Mouse (Mus musculus): ENCODE results near the gene Asb6. TPM values are rescaled to one million over a fixed set of nuclear protein-coding genes. Genes with fewer than 3 reads are reported as not detected.

The Asb6 gene
- polyA plus RNA-seq, 1 experiment from 2014 or later: 59.4 TPM

GRCm38 (mm10) chr2:30827749-30828475 is 2.2 kb downstream of the Asb6 start:
- Histone ChIP-seq H3K27me3 (ENCODE audit: low read depth, poor library complexity, severe bottlenecking) (no peaks in the 10 kb centered on the region), H3K9me3 (replicated peaks) (no peaks in the 10 kb centered on the region), H3K36me3 (peaks cover 40% of the 10 kb centered on the region), H3K27ac (peak overlapping the region; percentile 85), H3K4me3 (peak overlapping the region; percentile 82), H3K4me1 (peaks cover 70% of the 10 kb centered on the region)
- peak; percentile 100 for DNase-seq (ENCODE audit: low spot score)
- under 1% methylated on average over 63 of the region's 63 CpGs for WGBS

DNA sequence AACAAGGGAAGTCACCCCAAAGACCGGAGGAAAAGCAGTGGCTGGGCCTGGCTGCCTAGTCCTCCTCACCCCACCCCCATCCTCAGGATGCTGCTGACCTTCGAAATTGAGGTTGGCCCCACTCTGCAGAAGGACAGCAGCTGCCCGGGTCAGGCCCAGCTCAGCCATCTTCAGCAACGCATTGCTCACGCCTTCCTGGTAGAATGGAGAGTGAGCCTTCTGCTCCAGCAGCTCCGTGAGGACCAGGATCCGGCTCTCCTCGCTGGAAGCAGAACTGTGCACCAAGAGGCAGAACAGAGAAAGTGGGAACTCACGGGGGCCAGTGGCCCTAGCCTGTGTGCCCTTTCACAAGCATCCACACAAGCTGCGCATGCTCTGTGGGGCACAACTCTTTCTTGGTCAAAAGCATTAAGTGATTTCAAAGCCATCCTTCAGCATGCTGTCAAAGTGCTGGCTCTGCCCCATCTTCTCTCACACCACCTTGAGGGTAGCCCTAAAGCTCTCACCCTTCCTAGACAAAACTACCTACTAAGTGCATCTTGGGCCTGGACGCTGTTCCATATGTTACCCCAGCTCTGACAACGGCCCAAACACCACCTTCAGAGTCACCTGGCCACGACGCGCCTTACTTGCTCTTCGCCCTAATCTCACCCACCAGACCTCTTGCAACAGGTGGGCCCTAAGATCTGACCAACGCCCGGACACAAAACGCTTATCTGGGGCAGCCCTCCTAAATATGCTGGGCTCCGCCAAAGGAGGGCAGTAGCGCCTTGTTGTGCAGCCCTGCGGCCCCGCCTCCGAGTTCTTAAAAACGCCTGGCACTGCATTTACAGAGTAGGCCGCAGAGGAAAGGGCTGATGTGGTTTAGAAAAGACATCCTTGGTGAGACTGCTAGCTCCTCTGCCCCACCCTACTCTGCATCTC is 3.0 kb downstream of the Asb6 start:
- H3K4me3 ChIP-seq: peak overlapping the region; percentile 82
- no peaks in the 10 kb centered on the region for H3K27me3 ChIP-seq (ENCODE audit: low read depth, poor library complexity, severe bottlenecking)
- peak; percentile 56 for DNase-seq (ENCODE audit: low spot score)
- peaks cover 73% of the 10 kb centered on the region for H3K4me1 ChIP-seq
- H3K36me3 ChIP-seq: peaks cover 48% of the 10 kb centered on the region
- peak overlapping the region; percentile 85 for H3K27ac ChIP-seq
- 36% methylated on average over 26 of the region's 26 CpGs for whole genome bisulfite sequencing
- no peaks in the 10 kb centered on the region for H3K9me3 ChIP-seq (replicated peaks)

DNA sequence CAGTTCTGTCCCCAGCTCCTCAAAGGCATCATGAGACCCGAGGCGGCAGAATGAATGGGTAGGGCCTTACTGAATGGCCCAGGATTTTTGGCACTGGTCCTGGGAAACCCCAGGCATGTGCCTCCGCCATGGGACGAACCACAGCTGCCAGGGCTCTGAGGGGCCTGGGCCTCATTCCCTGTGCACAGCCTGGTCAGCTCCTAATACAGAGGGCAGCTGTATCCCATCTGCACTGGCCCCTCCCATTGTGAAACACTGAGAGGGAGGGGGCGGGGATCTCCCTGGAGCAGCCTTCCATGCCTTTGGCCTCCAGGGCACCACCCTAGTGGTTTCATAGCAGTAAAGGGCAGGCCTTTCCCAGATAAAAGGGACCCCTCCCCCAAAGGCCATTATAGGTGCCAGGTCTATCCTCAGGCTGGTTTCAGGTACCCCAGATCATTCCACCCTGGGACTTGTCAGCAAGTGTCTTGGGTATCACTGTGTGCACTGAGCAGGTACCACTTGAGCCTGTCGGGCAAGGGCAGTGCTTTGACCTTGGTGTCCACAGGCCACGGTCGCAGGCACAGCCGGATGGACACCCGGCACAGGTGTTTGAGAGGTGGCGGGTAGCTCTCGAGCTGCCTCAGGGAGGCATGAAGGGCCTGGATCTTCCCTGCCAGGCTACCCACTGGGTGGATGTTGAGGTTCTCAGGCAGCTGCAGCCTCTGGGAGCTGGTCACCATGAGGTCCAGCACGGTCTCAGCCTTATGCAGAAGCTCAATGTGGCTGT is 6.6 kb downstream of the Asb6 start:
- no peak for DNase-seq (ENCODE audit: low spot score)
- WGBS: 78% methylated on average over 13 of the region's 13 CpGs

GRCm38 (mm10) chr2:30822460-30822859 is 7.7 kb downstream of the Asb6 start:
- WGBS: 91% methylated on average over 8 of the region's 8 CpGs
- H3K27me3 ChIP-seq (ENCODE audit: low read depth, poor library complexity, severe bottlenecking): no peaks in the 10 kb centered on the region
- peaks cover 65% of the 10 kb centered on the region for H3K4me1 ChIP-seq
- 0 out of 2 replicates have a peak, but pooled peaks cover 3% of the 10 kb centered on the region for H3K9me3 ChIP-seq (replicated peaks)
- 0 out of 2 replicates have a peak overlapping the region, but pooled peaks have one; percentile 1 for H3K4me3 ChIP-seq
- H3K27ac ChIP-seq: no peak overlapping the region
- no peak for DNase-seq (ENCODE audit: low spot score)
- peaks cover 95% of the 10 kb centered on the region for H3K36me3 ChIP-seq

More for the DNA sequence above, 6.6 kb downstream of the Asb6 start:
- Histone ChIP-seq H3K27ac (peak overlapping the region; percentile 26), H3K4me1 (peaks cover 61% of the 10 kb centered on the region), H3K36me3 (peaks cover 84% of the 10 kb centered on the region), H3K9me3 (replicated peaks) (0 out of 2 replicates have a peak, but pooled peaks cover 3% of the 10 kb centered on the region), H3K4me3 (0 out of 2 replicates have a peak overlapping the region, but pooled peaks have one; percentile 3), H3K27me3 (ENCODE audit: low read depth, poor library complexity, severe bottlenecking) (no peaks in the 10 kb centered on the region)

- 93% methylated on average over 3 of the region's 3 CpGs for WGBS
- H3K27ac ChIP-seq: no peak overlapping the region
Measured at GRCm38 (mm10) chr2:30821073-30821472, 9.1 kb downstream of the Asb6 start.

GRCm38 (mm10) chr2:30819873-30820272 is 10.3 kb downstream of the Asb6 start:
- 0 out of 2 replicates have a peak, but pooled peaks cover 3% of the 10 kb centered on the region for H3K9me3 ChIP-seq (replicated peaks)
- no peaks in the 10 kb centered on the region for H3K27me3 ChIP-seq (ENCODE audit: low read depth, poor library complexity, severe bottlenecking)
- H3K27ac ChIP-seq: no peak overlapping the region
- H3K4me3 ChIP-seq: no peak overlapping the region
- 94% methylated on average over 5 of the region's 5 CpGs for WGBS
- DNase-seq (ENCODE audit: low spot score): no peak
- H3K36me3 ChIP-seq: peaks cover 98% of the 10 kb centered on the region
- peaks cover 61% of the 10 kb centered on the region for H3K4me1 ChIP-seq

More at GRCm38 (mm10) chr2:30821073-30821472, 9.1 kb downstream of the Asb6 start:
- Histone ChIP-seq H3K27me3 (ENCODE audit: low read depth, poor library complexity, severe bottlenecking) (no peaks in the 10 kb centered on the region), H3K36me3 (peaks cover 98% of the 10 kb centered on the region), H3K4me1 (peaks cover 60% of the 10 kb centered on the region), H3K4me3 (no peak overlapping the region), H3K9me3 (replicated peaks) (0 out of 2 replicates have a peak, but pooled peaks cover 3% of the 10 kb centered on the region)
- no peak for DNase-seq (ENCODE audit: low spot score)

DNA sequence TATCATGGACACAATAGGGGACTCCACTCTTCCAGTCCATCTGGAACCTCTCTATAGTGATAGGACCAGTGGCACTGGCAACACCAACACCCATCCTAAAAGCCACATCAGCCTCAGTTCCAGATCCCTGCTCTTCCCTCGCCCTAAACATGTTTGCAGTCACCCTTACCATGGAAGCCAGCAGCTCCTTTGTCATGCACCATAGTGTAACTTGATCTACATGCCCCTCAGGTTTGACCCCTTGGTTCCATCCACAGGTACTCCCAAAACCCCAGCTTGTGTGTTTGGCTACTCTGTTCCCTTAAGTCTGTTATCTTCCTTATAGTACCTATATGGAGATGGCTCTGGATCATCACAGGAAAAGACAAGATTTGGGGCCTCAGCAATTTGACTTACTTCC is 13.8 kb downstream of the Asb6 start:
- Histone ChIP-seq H3K36me3 (peaks cover 98% of the 10 kb centered on the region), H3K9me3 (replicated peaks) (0 out of 2 replicates have a peak, but pooled peaks cover 3% of the 10 kb centered on the region), H3K27me3 (ENCODE audit: low read depth, poor library complexity, severe bottlenecking) (no peaks in the 10 kb centered on the region), H3K27ac (no peak overlapping the region), H3K4me3 (no peak overlapping the region), H3K4me1 (peaks cover 33% of the 10 kb centered on the region)
- 91% methylated on average over 1 of the region's 1 CpGs for WGBS
- no peak for DNase-seq (ENCODE audit: low spot score)

DNA sequence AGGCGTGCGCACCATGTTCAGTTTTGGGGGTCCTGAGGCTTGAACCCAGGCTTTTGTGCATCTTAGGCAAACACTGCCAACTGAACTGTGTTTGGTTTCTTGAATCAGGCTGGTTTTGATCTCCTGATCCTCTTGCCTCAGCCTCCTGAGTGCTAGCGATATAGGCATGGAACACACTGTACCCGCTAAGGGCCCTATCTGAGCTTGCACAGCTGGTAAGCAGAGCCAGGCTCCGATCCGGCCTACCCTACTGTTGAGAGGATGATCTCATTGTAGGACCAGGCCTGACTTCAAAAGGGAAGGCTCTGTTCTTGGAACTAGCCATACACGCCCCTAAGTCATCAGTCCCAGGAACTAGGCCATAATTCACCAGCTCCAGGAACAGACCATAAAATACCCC is 19.6 kb downstream of the Asb6 start:
- H3K27ac ChIP-seq: no peak overlapping the region
- 82% methylated on average over 7 of the region's 7 CpGs for WGBS
- H3K4me3 ChIP-seq: no peak overlapping the region

DNA sequence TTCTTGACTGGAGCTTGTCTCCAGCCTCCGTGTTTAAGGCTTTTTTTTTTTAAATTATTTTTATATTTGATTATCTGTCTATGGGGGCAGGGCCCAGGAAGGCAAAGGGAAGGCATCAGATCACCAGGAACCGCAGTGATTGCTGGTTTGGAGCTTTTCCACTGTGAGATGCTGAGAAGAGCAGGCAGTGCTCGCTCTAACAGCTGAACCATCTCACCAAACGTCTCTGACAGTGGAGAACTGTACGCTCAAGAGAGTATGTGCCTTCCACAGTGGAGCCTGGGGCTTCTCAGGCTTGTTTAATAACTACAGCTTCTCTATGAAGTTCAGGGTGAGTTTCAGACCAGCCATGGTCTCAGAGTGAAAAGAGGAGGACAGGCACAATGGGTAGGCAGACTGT is 20.6 kb downstream of the Asb6 start:
- Histone ChIP-seq H3K4me1 (peaks cover 34% of the 10 kb centered on the region), H3K27me3 (ENCODE audit: low read depth, poor library complexity, severe bottlenecking) (no peaks in the 10 kb centered on the region), H3K36me3 (peaks cover 50% of the 10 kb centered on the region), H3K9me3 (replicated peaks) (no peaks in the 10 kb centered on the region), H3K4me3 (peak overlapping the region; percentile 24), H3K27ac (no peak overlapping the region)
- DNase-seq (ENCODE audit: low spot score): no peak
- 92% methylated on average over 5 of the region's 5 CpGs for WGBS

More for the DNA sequence above, 19.6 kb downstream of the Asb6 start:
- no peak for DNase-seq (ENCODE audit: low spot score)
- Histone ChIP-seq H3K9me3 (replicated peaks) (no peaks in the 10 kb centered on the region), H3K27me3 (ENCODE audit: low read depth, poor library complexity, severe bottlenecking) (no peaks in the 10 kb centered on the region), H3K4me1 (peaks cover 34% of the 10 kb centered on the region), H3K36me3 (peaks cover 60% of the 10 kb centered on the region)

- 10% methylated on average over 10 of the region's 10 CpGs for WGBS
- H3K9me3 ChIP-seq (replicated peaks): no peaks in the 10 kb centered on the region
- H3K4me3 ChIP-seq: peak overlapping the region; percentile 77
- H3K27me3 ChIP-seq (ENCODE audit: low read depth, poor library complexity, severe bottlenecking): peaks cover 7% of the 10 kb centered on the region
- peaks cover 34% of the 10 kb centered on the region for H3K4me1 ChIP-seq
- H3K27ac ChIP-seq: peak overlapping the region; percentile 95
- DNase-seq (ENCODE audit: low spot score): no peak
- H3K36me3 ChIP-seq: peaks cover 37% of the 10 kb centered on the region
Measured at GRCm38 (mm10) chr2:30808296-30808655, 21.9 kb downstream of the Asb6 start.

GRCm38 (mm10) chr2:30807648-30808295 is 22.4 kb downstream of the Asb6 start, which contains the start of gene Ntmt1:
Ntmt1 (plus strand) TSS chr2:30807826.
- peaks cover 12% of the 10 kb centered on the region for H3K27me3 ChIP-seq (ENCODE audit: low read depth, poor library complexity, severe bottlenecking)
- H3K9me3 ChIP-seq (replicated peaks): no peaks in the 10 kb centered on the region
- H3K4me3 ChIP-seq: peak within 1 kb of the TSS; percentile 77
- H3K27ac ChIP-seq: peak within 1 kb of the TSS; percentile 95
- DNase-seq (ENCODE audit: low spot score): peak; percentile 99
- H3K4me1 ChIP-seq: peaks cover 34% of the 10 kb centered on the region
- 1% methylated on average over 44 of the region's 44 CpGs for WGBS
- H3K36me3 ChIP-seq: peaks cover 32% of the 10 kb centered on the region
